ENCODE assay signal across 8 mouse cellular contexts in genomic region chr7:24506838-24507725, GRCm38 (mm10). TPM values are rescaled to one million over a fixed set of nuclear protein-coding genes. Genes with fewer than 3 reads are reported as not detected.
A peak's percentile ranks its signal among the peaks of the same experiment; 100 is the strongest.
DNase-seq lines count a peak whose midpoint lies in the region; ATAC-seq lines count a peak whose summit lies in the region.

Gene Zfp428, plus strand, starts transcription at chr7:24507006.

- H3K27ac ChIP-seq in forebrain, embryonic 12.5 days = peak within 1 kb of the TSS; percentile 100
- peak within 1 kb of the TSS; percentile 99 for H3K27ac ChIP-seq in heart, embryonic 16.5 days (ENCODE audit: low read length)
- peak within 1 kb of the TSS; percentile 81 for H3K27ac ChIP-seq in liver, embryonic 16.5 days (ENCODE audit: low read length)
- H3K27ac ChIP-seq in neural tube, embryonic 13.5 days (replicated peaks) = peak within 1 kb of the TSS; percentile 100

- peak; percentile 94 for ATAC-seq in forebrain, embryonic 12.5 days (ENCODE audit: low FRiP score)
- ATAC-seq in heart, embryonic 16.5 days (replicated peaks; ENCODE audit: extremely low read depth, insufficient read depth, low FRiP score) = peak; percentile 83
- peak; percentile 84 for ATAC-seq in liver, embryonic 16.5 days (ENCODE audit: low read depth)
- ATAC-seq in neural tube, embryonic 13.5 days (ENCODE audit: low read depth) = peak; percentile 93

- peaks cover 42% of the 10 kb centered on the region for H3K4me1 ChIP-seq in forebrain, embryonic 12.5 days
- H3K4me1 ChIP-seq in heart, embryonic 16.5 days (ENCODE audit: control insufficient read depth, insufficient read depth, low read length) = peaks cover 27% of the 10 kb centered on the region
- H3K4me1 ChIP-seq in liver, embryonic 16.5 days (ENCODE audit: control insufficient read depth, low read depth, low read length) = peaks cover 15% of the 10 kb centered on the region
- H3K4me1 ChIP-seq in neural tube, embryonic 13.5 days (replicated peaks) = peaks cover 69% of the 10 kb centered on the region

- under 1% methylated on average over 83 of the region's 84 CpGs for WGBS in forebrain, embryonic 12.5 days
- WGBS in heart, embryonic 16.5 days = under 1% methylated on average over 84 of the region's 84 CpGs
- WGBS in liver, embryonic 16.5 days (ENCODE audit: insufficient replicate concordance) = under 1% methylated on average over 82 of the region's 84 CpGs
- WGBS in neural tube, embryonic 13.5 days = under 1% methylated on average over 83 of the region's 84 CpGs

- peaks cover 37% of the 10 kb centered on the region for H3K36me3 ChIP-seq in forebrain, embryonic 12.5 days (replicated peaks)
- no peaks in the 10 kb centered on the region for H3K36me3 ChIP-seq in heart, embryonic 16.5 days (ENCODE audit: control insufficient read depth, insufficient read depth)
- no peaks in the 10 kb centered on the region for H3K36me3 ChIP-seq in liver, embryonic 16.5 days (ENCODE audit: control insufficient read depth, insufficient read depth)
- H3K36me3 ChIP-seq in neural tube, embryonic 13.5 days = peaks cover 34% of the 10 kb centered on the region

- DNase-seq in ES-CJ7 (ENCODE audit: low read depth, low spot score) = peak; percentile 97
- peak; percentile 59 for DNase-seq in c-Kit-positive CD71-positive TER-119-positive erythroid progenitor cells, embryonic 14.5 days (ENCODE audit: low spot score)
- peak; percentile 91 to 95 for DNase-seq in kidney, postnatal 25 days
- DNase-seq in telencephalon, adult 2 months (ENCODE audit: low read depth, low spot score) = peak; percentile 88

- H3K9ac ChIP-seq in forebrain, embryonic 12.5 days = peak within 1 kb of the TSS; percentile 91
- peak within 1 kb of the TSS; percentile 94 for H3K9ac ChIP-seq in heart, embryonic 16.5 days (ENCODE audit: low read length)
- peak within 1 kb of the TSS; percentile 88 for H3K9ac ChIP-seq in liver, embryonic 16.5 days (ENCODE audit: low read depth, low read length)
- H3K9ac ChIP-seq in neural tube, embryonic 13.5 days = peak within 1 kb of the TSS; percentile 96

- H3K4me3 ChIP-seq in forebrain, embryonic 12.5 days (replicated peaks) = peak within 1 kb of the TSS; percentile 63
- peak within 1 kb of the TSS; percentile 74 for H3K4me3 ChIP-seq in heart, embryonic 16.5 days (ENCODE audit: low read length)
- peak within 1 kb of the TSS; percentile 81 for H3K4me3 ChIP-seq in liver, embryonic 16.5 days (ENCODE audit: low read depth, low read length)
- H3K4me3 ChIP-seq in neural tube, embryonic 13.5 days = peak within 1 kb of the TSS; percentile 67

- H3K27me3 ChIP-seq in forebrain, embryonic 12.5 days = peaks cover 4% of the 10 kb centered on the region; the same call in 1 of the 2 replicates
- H3K27me3 ChIP-seq in heart, embryonic 16.5 days (ENCODE audit: control insufficient read depth, insufficient read depth, low read length) = peaks cover 15% of the 10 kb centered on the region
- H3K27me3 ChIP-seq in liver, embryonic 16.5 days (ENCODE audit: control insufficient read depth, insufficient read depth, low read depth, low read length) = peaks cover 9% of the 10 kb centered on the region
- H3K27me3 ChIP-seq in neural tube, embryonic 13.5 days = no peaks in the 10 kb centered on the region

- no peaks in the 10 kb centered on the region for H3K9me3 ChIP-seq in forebrain, embryonic 12.5 days
- no peaks in the 10 kb centered on the region for H3K9me3 ChIP-seq in heart, embryonic 16.5 days (replicated peaks; ENCODE audit: control insufficient read depth, low read length)
- H3K9me3 ChIP-seq in liver, embryonic 16.5 days (replicated peaks; ENCODE audit: control insufficient read depth, low read length) = no peaks in the 10 kb centered on the region
- no peaks in the 10 kb centered on the region for H3K9me3 ChIP-seq in neural tube, embryonic 13.5 days

- peak within 1 kb of the TSS; percentile 81 for H3K4me2 ChIP-seq in forebrain, embryonic 12.5 days
- H3K4me2 ChIP-seq in heart, embryonic 16.5 days (ENCODE audit: low read depth, low read length) = peak within 1 kb of the TSS; percentile 84
- H3K4me2 ChIP-seq in liver, embryonic 16.5 days (ENCODE audit: low read depth, low read length) = peak within 1 kb of the TSS; percentile 94
- peak within 1 kb of the TSS; percentile 81 for H3K4me2 ChIP-seq in neural tube, embryonic 13.5 days

RNA-seq across cellular contexts. Expression of gene Zfp428, which starts in this region (rescaled TPM):
- 170 and 182 TPM in 2 replicates for polyA plus RNA-seq in forebrain, embryonic 12.5 days (2016; fragmentation: Nextera tagmentation; extraction: Ambion mirVana)
- polyA plus RNA-seq in heart, embryonic 16.5 days (2015; fragmentation: Nextera tagmentation; extraction: Ambion mirVana) = 40.9 and 43.0 TPM in 2 replicates
- polyA plus RNA-seq in liver, embryonic 16.5 days (2015; fragmentation: Nextera tagmentation; extraction: Ambion mirVana) = 2.7 and 3.2 TPM in 2 replicates
- polyA plus RNA-seq in neural tube, embryonic 13.5 days (2015; fragmentation: Nextera tagmentation; extraction: Ambion mirVana) = 243 and 251 TPM in 2 replicates

Comparison
In these comparisons a context has a peak if more than half of its experiments do, and no peak if none do; other contexts are left out.
1. Peak in every context shown above with its lines: DNase-seq, ATAC-seq, H3K4me3 ChIP-seq and H3K27ac ChIP-seq.